Mouse (Mus musculus): ENCODE results near the gene Ralgapa1. TPM values are rescaled to one million over a fixed set of nuclear protein-coding genes. Genes with fewer than 3 reads are reported as not detected.
"Not testable (repeated sequence)": the region's sequence is repeated elsewhere in the genome, so short reads cannot be mapped to it uniquely, and the experiment has no call there.

Gene Ralgapa1
- polyA plus RNA-seq, 1 experiment from 2014 or later = 23.1 TPM

DNA sequence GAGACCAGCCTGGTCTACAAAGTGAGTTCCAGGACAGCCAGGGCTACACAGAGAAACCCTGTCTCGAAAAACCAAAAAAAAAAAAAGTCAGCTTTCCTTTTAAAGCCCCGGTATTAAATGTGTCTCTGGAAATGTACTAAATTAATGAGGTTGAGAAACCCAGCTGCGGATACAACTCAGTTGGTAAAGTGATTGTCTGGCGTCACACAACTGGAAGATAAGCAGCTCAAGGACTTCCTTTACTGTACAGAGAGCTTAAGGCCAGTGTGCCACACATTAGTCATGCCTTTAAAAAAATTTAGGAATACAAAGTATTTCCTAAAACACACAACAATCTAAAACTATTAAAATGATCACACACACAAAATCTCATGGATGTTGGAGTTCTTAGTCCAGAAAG is 22.2 kb downstream of the Ralgapa1 start:
- no peak overlapping the region for H3K27ac ChIP-seq (replicated peaks in 1 of 2; ENCODE audit: control insufficient read depth in 1 of 2, insufficient read depth in 1 of 2, low read depth in 2 of 2, low read length in 2 of 2)
- H3K4me3 ChIP-seq (ENCODE audit: control insufficient read depth in 1 of 2, insufficient read depth in 1 of 2, low read depth in 1 of 2, low read length in 2 of 2) = no peak overlapping the region
- H3K27me3 ChIP-seq (ENCODE audit: control insufficient read depth, insufficient read depth, low read length) = no peaks in the 10 kb centered on the region
- WGBS = 66% methylated on average over 4 of the region's 4 CpGs
- H3K4me1 ChIP-seq (ENCODE audit: control insufficient read depth in 2 of 2, insufficient read depth in 2 of 2, low read length in 2 of 2) = 0 out of 4 replicates have a peak, but pooled peaks cover 0 to 3% of the 10 kb centered on the region in 2 experiments
- ATAC-seq (ENCODE audit: insufficient number of reproducible peaks, insufficient read depth, low FRiP score, low read depth) = no peak
- no peak overlapping the region for H3K9ac ChIP-seq (ENCODE audit: low read length)
- H3K36me3 ChIP-seq (ENCODE audit: control insufficient read depth, insufficient read depth, low read length) = peaks cover 6% of the 10 kb centered on the region
- 0 out of 2 replicates have a peak, but pooled peaks cover 2% of the 10 kb centered on the region for H3K9me3 ChIP-seq (ENCODE audit: control insufficient read depth, low read length)
- H3K4me2 ChIP-seq (ENCODE audit: low read length) = no peak overlapping the region

DNA sequence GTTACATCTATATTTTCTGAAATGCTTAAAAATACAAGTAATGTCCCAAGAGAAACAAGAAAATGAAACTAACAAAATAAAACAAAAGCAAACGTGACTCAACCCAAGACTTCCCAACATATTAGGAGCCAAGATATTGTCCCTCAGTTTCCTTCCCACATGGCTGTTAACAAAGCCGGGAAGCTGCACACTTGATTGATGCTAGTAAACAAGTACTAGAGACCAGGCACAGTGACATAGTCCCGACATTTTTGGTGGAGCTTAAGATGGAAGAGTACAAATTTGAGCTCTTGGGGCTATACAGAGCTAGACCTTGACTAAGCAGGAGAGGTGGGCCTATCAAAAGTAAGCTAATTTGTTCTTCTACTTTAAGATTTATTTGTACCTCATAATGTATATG is 23.9 kb downstream of the Ralgapa1 start:
- Histone ChIP-seq H3K4me3 (ENCODE audit: control insufficient read depth in 1 of 2, insufficient read depth in 1 of 2, low read depth in 1 of 2, low read length in 2 of 2) (no peak overlapping the region), H3K4me2 (ENCODE audit: low read length) (no peak overlapping the region), H3K9me3 (ENCODE audit: control insufficient read depth, low read length) (0 out of 2 replicates have a peak, but pooled peaks cover 2% of the 10 kb centered on the region), H3K27me3 (ENCODE audit: control insufficient read depth, insufficient read depth, low read length) (no peaks in the 10 kb centered on the region), H3K9ac (ENCODE audit: low read length) (no peak overlapping the region), H3K36me3 (ENCODE audit: control insufficient read depth, insufficient read depth, low read length) (peaks cover 7% of the 10 kb centered on the region), H3K27ac (replicated peaks in 1 of 2; ENCODE audit: control insufficient read depth in 1 of 2, insufficient read depth in 1 of 2, low read depth in 2 of 2, low read length in 2 of 2) (no peak overlapping the region), H3K4me1 (ENCODE audit: control insufficient read depth in 2 of 2, insufficient read depth in 2 of 2, low read length in 2 of 2) (0 out of 4 replicates have a peak, but pooled peaks cover 0 to 3% of the 10 kb centered on the region in 2 experiments)
- no peak for ATAC-seq (ENCODE audit: insufficient number of reproducible peaks, insufficient read depth, low FRiP score, low read depth)
- 76% methylated on average over 3 of the region's 3 CpGs for WGBS

GRCm38 (mm10) chr12:55794485-55794884 is 26.5 kb downstream of the Ralgapa1 start:
- not testable (repeated sequence) for H3K27me3 ChIP-seq (ENCODE audit: control insufficient read depth, insufficient read depth, low read length); H3K36me3 ChIP-seq (ENCODE audit: control insufficient read depth, insufficient read depth, low read length); H3K9ac ChIP-seq (ENCODE audit: low read length); ATAC-seq (ENCODE audit: insufficient number of reproducible peaks, insufficient read depth, low FRiP score, low read depth); H3K4me3 ChIP-seq (ENCODE audit: control insufficient read depth in 1 of 2, insufficient read depth in 1 of 2, low read depth in 1 of 2, low read length in 2 of 2); H3K4me2 ChIP-seq (ENCODE audit: low read length); H3K4me1 ChIP-seq (ENCODE audit: control insufficient read depth in 2 of 2, insufficient read depth in 2 of 2, low read length in 2 of 2); H3K27ac ChIP-seq (replicated peaks in 1 of 2; ENCODE audit: control insufficient read depth in 1 of 2, insufficient read depth in 1 of 2, low read depth in 2 of 2, low read length in 2 of 2); H3K9me3 ChIP-seq (ENCODE audit: control insufficient read depth, low read length)
- WGBS = 79% methylated on average over 4 of the region's 4 CpGs

- H3K4me2 ChIP-seq (ENCODE audit: low read length) = no peak overlapping the region
- H3K27ac ChIP-seq (replicated peaks in 1 of 2; ENCODE audit: control insufficient read depth in 1 of 2, insufficient read depth in 1 of 2, low read depth in 2 of 2, low read length in 2 of 2) = no peak overlapping the region
- no peak for ATAC-seq (ENCODE audit: insufficient number of reproducible peaks, insufficient read depth, low FRiP score, low read depth)
- WGBS = 88% methylated on average over 2 of the region's 2 CpGs
- H3K36me3 ChIP-seq (ENCODE audit: control insufficient read depth, insufficient read depth, low read length) = peaks cover 51% of the 10 kb centered on the region
- H3K9ac ChIP-seq (ENCODE audit: low read length) = no peak overlapping the region
- no peaks in the 10 kb centered on the region for H3K4me1 ChIP-seq (ENCODE audit: control insufficient read depth in 2 of 2, insufficient read depth in 2 of 2, low read length in 2 of 2)
- H3K27me3 ChIP-seq (ENCODE audit: control insufficient read depth, insufficient read depth, low read length) = no peaks in the 10 kb centered on the region
- H3K4me3 ChIP-seq (ENCODE audit: control insufficient read depth in 1 of 2, insufficient read depth in 1 of 2, low read depth in 1 of 2, low read length in 2 of 2) = no peak overlapping the region
- no peaks in the 10 kb centered on the region for H3K9me3 ChIP-seq (ENCODE audit: control insufficient read depth, low read length)
Observed at GRCm38 (mm10) chr12:55785252-55785651, 35.7 kb downstream of the Ralgapa1 start.

DNA sequence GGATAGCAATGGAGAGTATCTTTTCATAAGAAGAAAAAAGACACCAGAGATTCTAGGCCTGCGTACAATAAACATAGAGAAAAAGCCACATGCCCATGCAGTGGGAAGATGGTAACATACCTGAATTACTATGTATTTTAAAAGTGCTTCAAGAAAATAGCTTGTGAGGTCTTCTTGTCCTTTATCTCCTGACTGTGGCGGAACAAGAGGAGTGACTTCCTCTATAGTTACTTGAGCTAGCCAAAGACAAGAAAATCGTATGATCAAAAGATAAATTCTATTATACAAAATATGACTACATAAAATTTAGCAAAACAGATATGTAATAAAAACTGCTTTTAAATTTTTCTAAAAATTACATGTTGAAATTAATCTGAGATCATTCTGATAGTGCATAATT is 38.3 kb downstream of the Ralgapa1 start:
- Histone ChIP-seq H3K4me1 (ENCODE audit: control insufficient read depth in 2 of 2, insufficient read depth in 2 of 2, low read length in 2 of 2) (0 out of 4 replicates have a peak, but pooled peaks cover 0 to under 1% of the 10 kb centered on the region in 2 experiments), H3K9ac (ENCODE audit: low read length) (no peak overlapping the region), H3K9me3 (ENCODE audit: control insufficient read depth, low read length) (no peaks in the 10 kb centered on the region), H3K27me3 (ENCODE audit: control insufficient read depth, insufficient read depth, low read length) (no peaks in the 10 kb centered on the region), H3K4me3 (ENCODE audit: control insufficient read depth in 1 of 2, insufficient read depth in 1 of 2, low read depth in 1 of 2, low read length in 2 of 2) (no peak overlapping the region), H3K4me2 (ENCODE audit: low read length) (no peak overlapping the region), H3K27ac (replicated peaks in 1 of 2; ENCODE audit: control insufficient read depth in 1 of 2, insufficient read depth in 1 of 2, low read depth in 2 of 2, low read length in 2 of 2) (no peak overlapping the region), H3K36me3 (ENCODE audit: control insufficient read depth, insufficient read depth, low read length) (peaks cover 54% of the 10 kb centered on the region)
- 86% methylated on average over 3 of the region's 3 CpGs for WGBS
- no peak for ATAC-seq (ENCODE audit: insufficient number of reproducible peaks, insufficient read depth, low FRiP score, low read depth)

DNA sequence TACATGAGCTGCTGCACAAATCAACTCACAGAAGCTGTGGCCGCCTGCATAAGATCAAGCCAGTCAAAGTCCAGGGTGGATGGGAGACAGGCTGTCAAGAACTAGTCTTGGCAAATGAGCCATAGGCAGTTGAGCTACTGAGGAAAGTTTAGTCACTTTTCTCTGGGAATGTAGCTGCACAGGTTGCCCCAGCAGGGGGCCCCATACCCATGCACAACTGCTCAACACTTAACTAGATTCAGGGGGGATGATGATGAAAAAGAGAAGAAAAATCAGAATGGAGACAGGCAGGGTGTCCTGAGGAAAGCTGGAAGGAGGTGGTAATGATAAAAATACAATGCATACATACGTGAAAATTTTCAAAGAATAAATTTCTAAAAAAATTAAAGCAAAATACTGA is 42.7 kb downstream of the Ralgapa1 start:
- WGBS = 80% methylated on average over 2 of the region's 2 CpGs
- no peak for ATAC-seq (ENCODE audit: insufficient number of reproducible peaks, insufficient read depth, low FRiP score, low read depth)
- no peaks in the 10 kb centered on the region for H3K27me3 ChIP-seq (ENCODE audit: control insufficient read depth, insufficient read depth, low read length)
- H3K36me3 ChIP-seq (ENCODE audit: control insufficient read depth, insufficient read depth, low read length) = peaks cover 50% of the 10 kb centered on the region
- 0 out of 4 replicates have a peak, but pooled peaks cover 0 to 5% of the 10 kb centered on the region in 2 experiments for H3K4me1 ChIP-seq (ENCODE audit: control insufficient read depth in 2 of 2, insufficient read depth in 2 of 2, low read length in 2 of 2)
- no peak overlapping the region for H3K4me3 ChIP-seq (ENCODE audit: control insufficient read depth in 1 of 2, insufficient read depth in 1 of 2, low read depth in 1 of 2, low read length in 2 of 2)
- no peak overlapping the region for H3K4me2 ChIP-seq (ENCODE audit: low read length)
- H3K27ac ChIP-seq (replicated peaks in 1 of 2; ENCODE audit: control insufficient read depth in 1 of 2, insufficient read depth in 1 of 2, low read depth in 2 of 2, low read length in 2 of 2) = no peak overlapping the region
- H3K9me3 ChIP-seq (ENCODE audit: control insufficient read depth, low read length) = no peaks in the 10 kb centered on the region
- no peak overlapping the region for H3K9ac ChIP-seq (ENCODE audit: low read length)

- H3K4me1 ChIP-seq (ENCODE audit: control insufficient read depth in 2 of 2, insufficient read depth in 2 of 2, low read length in 2 of 2) = 0 out of 4 replicates have a peak, but pooled peaks cover 0 to 5% of the 10 kb centered on the region in 2 experiments
- H3K27me3 ChIP-seq (ENCODE audit: control insufficient read depth, insufficient read depth, low read length) = no peaks in the 10 kb centered on the region
- H3K36me3 ChIP-seq (ENCODE audit: control insufficient read depth, insufficient read depth, low read length) = peaks cover 46% of the 10 kb centered on the region
- H3K27ac ChIP-seq (replicated peaks in 1 of 2; ENCODE audit: control insufficient read depth in 1 of 2, insufficient read depth in 1 of 2, low read depth in 2 of 2, low read length in 2 of 2) = no peak overlapping the region
- H3K9ac ChIP-seq (ENCODE audit: low read length) = no peak overlapping the region
- H3K9me3 ChIP-seq (ENCODE audit: control insufficient read depth, low read length) = no peaks in the 10 kb centered on the region
- ATAC-seq (ENCODE audit: insufficient number of reproducible peaks, insufficient read depth, low FRiP score, low read depth) = no peak
- no peak overlapping the region for H3K4me2 ChIP-seq (ENCODE audit: low read length)
- H3K4me3 ChIP-seq (ENCODE audit: control insufficient read depth in 1 of 2, insufficient read depth in 1 of 2, low read depth in 1 of 2, low read length in 2 of 2) = no peak overlapping the region
Observed at GRCm38 (mm10) chr12:55777356-55777755, 43.6 kb downstream of the Ralgapa1 start.

GRCm38 (mm10) chr12:55774316-55774715 is 46.7 kb downstream of the Ralgapa1 start:
- Histone ChIP-seq H3K9me3 (ENCODE audit: control insufficient read depth, low read length) (no peaks in the 10 kb centered on the region), H3K36me3 (ENCODE audit: control insufficient read depth, insufficient read depth, low read length) (peaks cover 45% of the 10 kb centered on the region), H3K4me2 (ENCODE audit: low read length) (no peak overlapping the region), H3K4me1 (ENCODE audit: control insufficient read depth in 2 of 2, insufficient read depth in 2 of 2, low read length in 2 of 2) (0 out of 4 replicates have a peak, but pooled peaks cover 0 to 5% of the 10 kb centered on the region in 2 experiments), H3K27me3 (ENCODE audit: control insufficient read depth, insufficient read depth, low read length) (no peaks in the 10 kb centered on the region), H3K4me3 (ENCODE audit: control insufficient read depth in 1 of 2, insufficient read depth in 1 of 2, low read depth in 1 of 2, low read length in 2 of 2) (no peak overlapping the region), H3K27ac (replicated peaks in 1 of 2; ENCODE audit: control insufficient read depth in 1 of 2, insufficient read depth in 1 of 2, low read depth in 2 of 2, low read length in 2 of 2) (no peak overlapping the region), H3K9ac (ENCODE audit: low read length) (no peak overlapping the region)
- WGBS = 84% methylated on average over 3 of the region's 3 CpGs
- ATAC-seq (ENCODE audit: insufficient number of reproducible peaks, insufficient read depth, low FRiP score, low read depth) = no peak
